Mouse (Mus musculus) E14TG2a.4 (cell line): ENCODE measurements at regions not wholly inside any gene's neighbourhood (a gene's known extent, or its start where the extent isn't known, plus 50 kb on each side); places are given as distances from the start of the nearest gene placed in this dataset.
A peak's percentile ranks its signal among the peaks of the same experiment; 100 is the strongest.

ENCODE experiments used
- H3K27me3 ChIP-seq: 2 replicates; pipeline ENCODE4 v1.6.1; 2014; ENCODE audit warnings: low read length, control low read depth; ENCODE audit not compliant: insufficient read depth
- H3K36me3 ChIP-seq: 2 replicates; pipeline ENCODE4 v1.6.1; 2014; ENCODE audit warnings: low read length, control low read depth; ENCODE audit not compliant: insufficient read depth
- H3K4me1 ChIP-seq: replicated peaks from 2 replicates; pipeline ENCODE4 v1.6.1; 2014; ENCODE audit warnings: low read depth, low read length, control low read depth
- H3K4me3 ChIP-seq: replicated peaks from 2 replicates; pipeline ENCODE4 v1.5.1; 2014; ENCODE audit warnings: mild to moderate bottlenecking, low read length
- H3K9me3 ChIP-seq: 2 replicates; pipeline ENCODE4 v1.6.1; 2014; ENCODE audit warnings: low read length, control low read depth
- CTCF ChIP-seq: conservative IDR thresholded peaks from 2 replicates; pipeline ENCODE4 v1.5.1; 2014; ENCODE audit warnings: low read length
- NANOG ChIP-seq: IDR thresholded peaks from 2 replicates; pipeline ENCODE4 v1.6.1; 2014; ENCODE audit warnings: borderline replicate concordance, low read length, mixed read lengths
- POU5F1 ChIP-seq: IDR thresholded peaks from 2 replicates; pipeline ENCODE4 v1.6.1; 2014; ENCODE audit warnings: low read length, borderline replicate concordance

- Histone ChIP-seq H3K36me3 (no peaks in the 10 kb centered on the region), H3K27me3 (no peaks in the 10 kb centered on the region), H3K9me3 (no peaks in the 10 kb centered on the region), H3K4me3 (no peak overlapping the region), H3K4me1 (no peaks in the 10 kb centered on the region)
- TF ChIP-seq NANOG (no peak), CTCF (no peak), POU5F1 (no peak)
These were observed 57.3 kb upstream of the Eda2r start for GRCm38 (mm10) chrX:97434327-97434726.

- peak; percentile 7; the same call in 1 of the 2 replicates for TF ChIP-seq CTCF
- no peak for TF ChIP-seq POU5F1
- Histone ChIP-seq H3K4me3 (no peak overlapping the region), H3K4me1 (no peaks in the 10 kb centered on the region), H3K9me3 (no peaks in the 10 kb centered on the region), H3K27me3 (no peaks in the 10 kb centered on the region), H3K36me3 (no peaks in the 10 kb centered on the region)
These were observed 54.4 kb upstream of the Eda2r start for GRCm38 (mm10) chrX:97431391-97431803.
